Mouse (Mus musculus) megakaryocyte progenitor cell, adult 5-6 weeks (primary cell): ENCODE results near the gene B3gnt3. TPM values are rescaled to one million over a fixed set of nuclear protein-coding genes. Genes with fewer than 3 reads are reported as not detected.
A peak's percentile ranks its signal among the peaks of the same experiment; 100 is the strongest.
"Not testable (repeated sequence)": the region's sequence is repeated elsewhere in the genome, so short reads cannot be mapped to it uniquely, and the experiment has no call there.

ENCODE experiments used
- ATAC-seq: replicated peaks from 2 replicates; pipeline ENCODE4 v1.8.0; 2016; ENCODE audit warnings: mild to moderate bottlenecking, moderate TSS enrichment, inconsistent platforms; ENCODE audit not compliant: poor library complexity
- total RNA-seq, 2 experiments: library from RNA; stranded (forward) in 1 of 2; stranded (reverse) in 1 of 2; fragments of 157-497, 149-512 nt in 1 of 2; fragments of 200-1000 nt in 1 of 2; gene quantifications; 2 replicates each; pipeline versions ENCODE4 v1.2.3 to v1.2.4; 2015 to 2017

Gene B3gnt3
- total RNA-seq (2015) (0.15 and 0.54 TPM in 2 replicates), total RNA-seq (2017) (0.12 and 0.34 TPM in 2 replicates)

GRCm38 (mm10) chr8:71701414-71702086, at the start of gene B3gnt3:
B3gnt3 (minus strand) TSS chr8:71701789.
- no peak for ATAC-seq

GRCm38 (mm10) chr8:71749321-71750075, 47.9 kb upstream of the B3gnt3 start:
- not testable (repeated sequence) for ATAC-seq

- ATAC-seq, result peak; percentile 93
Measured at GRCm38 (mm10) chr8:71747082-71747481, 45.5 kb upstream of the B3gnt3 start.

- ATAC-seq, result no peak
Measured at GRCm38 (mm10) chr8:71745322-71745721, 43.7 kb upstream of the B3gnt3 start.

GRCm38 (mm10) chr8:71742783-71743182, 41.2 kb upstream of the B3gnt3 start:
- no peak for ATAC-seq

- ATAC-seq, result peak; percentile 47
Measured at GRCm38 (mm10) chr8:71741687-71742114, 40.1 kb upstream of the B3gnt3 start.

GRCm38 (mm10) chr8:71741226-71741625, 39.6 kb upstream of the B3gnt3 start:
- ATAC-seq, result no peak

GRCm38 (mm10) chr8:71738316-71738715, 36.7 kb upstream of the B3gnt3 start:
- ATAC-seq, result peak; percentile 70

GRCm38 (mm10) chr8:71731652-71732230, 30.2 kb upstream of the B3gnt3 start:
- peak; percentile 79 for ATAC-seq

- ATAC-seq, result peak; percentile 59
Measured at GRCm38 (mm10) chr8:71728826-71729620, 27.4 kb upstream of the B3gnt3 start.

GRCm38 (mm10) chr8:71728240-71728785, 26.7 kb upstream of the B3gnt3 start:
- peak; percentile 27 for ATAC-seq

- peak; percentile 58 for ATAC-seq
Measured at GRCm38 (mm10) chr8:71725122-71725924, 23.7 kb upstream of the B3gnt3 start, which contains the start of gene Fcho1. Fcho1 (minus strand) TSS chr8:71725716.

- no peak for ATAC-seq
Measured at GRCm38 (mm10) chr8:71724389-71724788, 22.8 kb upstream of the B3gnt3 start.

GRCm38 (mm10) chr8:71723047-71723551, 21.5 kb upstream of the B3gnt3 start:
- ATAC-seq, result peak; percentile 67

GRCm38 (mm10) chr8:71719928-71720457, 18.4 kb upstream of the B3gnt3 start:
- ATAC-seq, result no peak

GRCm38 (mm10) chr8:71719218-71719617, 17.6 kb upstream of the B3gnt3 start:
- ATAC-seq, result peak; percentile 70

GRCm38 (mm10) chr8:71718252-71718651, 16.7 kb upstream of the B3gnt3 start:
- ATAC-seq, result no peak

GRCm38 (mm10) chr8:71717096-71717495, 15.5 kb upstream of the B3gnt3 start:
- ATAC-seq, result no peak

GRCm38 (mm10) chr8:71716561-71717053, 15.0 kb upstream of the B3gnt3 start:
- ATAC-seq, result no peak
